Mouse (Mus musculus) neural tube, embryonic 12.5 days (tissue): ENCODE measurements around the gene Taf3. TPM values are rescaled to one million over a fixed set of nuclear protein-coding genes. Genes with fewer than 3 reads are reported as not detected.

ENCODE experiments used
- polyA plus RNA-seq: library from polyadenylated mRNA; unstranded; fragments of >200 nt; fragmentation: Nextera tagmentation; extraction: Ambion mirVana; gene quantifications from 2 replicates; pipeline ENCODE4 v1.2.1, GENCODE M21; 2016

Taf3 gene
- polyA plus RNA-seq, 1 experiment from 2014 or later, result 16.0 TPM

Other genes with a start within 250 kb of the Taf3 start
- gene 4930412O13Rik, start 167.3 kb downstream of the Taf3 start, polyA plus RNA-seq, result 0.23 and 0.72 TPM in 2 replicates
- gene 9230102O04Rik, start 159.1 kb downstream of the Taf3 start, polyA plus RNA-seq, result 0.78 and 0.94 TPM in 2 replicates
- 11.5 and 12.1 TPM in 2 replicates for gene Gata3, start 158.6 kb downstream of the Taf3 start, polyA plus RNA-seq
- 474 and 482 TPM in 2 replicates for gene Atp5c1, start 31.9 kb upstream of the Taf3 start, polyA plus RNA-seq
- 37.9 and 40.6 TPM in 2 replicates for gene Kin, start 32.0 kb upstream of the Taf3 start, polyA plus RNA-seq
- gene Itih2, start 82.8 kb upstream of the Taf3 start, polyA plus RNA-seq, result 0.57 and 0.94 TPM in 2 replicates
- gene Itih5, start 105.0 kb upstream of the Taf3 start, polyA plus RNA-seq, result 7.9 and 8.1 TPM in 2 replicates